ENCODE assay signal across 8 mouse cellular contexts in genomic region chr2:83759216-83759648, GRCm38 (mm10). TPM values are rescaled to one million over a fixed set of nuclear protein-coding genes. Genes with fewer than 3 reads are reported as not detected.
DNase-seq lines count a peak whose midpoint lies in the region; ATAC-seq and TF ChIP-seq lines count a peak whose summit lies in the region.
"Had no signal": no experiment of that assay in that cellular context is flagged by ENCODE, and none has a peak within 500 bp of the region (broad histone marks: within the 10 kb centered on the region; RNA-seq: fewer than 3 reads in every experiment).

No protein-coding gene starts in this region.

- H3K36me3 ChIP-seq in kidney, adult 2 months (ENCODE audit: control insufficient read depth, insufficient read depth, low read length), result peaks cover 2% of the 10 kb centered on the region; the same call in 1 of the 2 replicates
- no peaks in the 10 kb centered on the region for H3K36me3 ChIP-seq in neural tube, embryonic 13.5 days

- H3K4me2 ChIP-seq in neural tube, embryonic 13.5 days, result peak overlapping the region; percentile 47
- H3K4me2 ChIP-seq: liver, embryonic 13.5 days had no signal

- WGBS in kidney, adult 2 months, result 21% methylated on average over 11 of the region's 11 CpGs
- WGBS in neural tube, embryonic 13.5 days, result 9% methylated on average over 11 of the region's 11 CpGs

- H3K27me3 ChIP-seq in kidney, adult 2 months (replicated peaks; ENCODE audit: control insufficient read depth, insufficient read depth, low read length), result no peaks in the 10 kb centered on the region
- H3K27me3 ChIP-seq in neural tube, embryonic 13.5 days, result no peaks in the 10 kb centered on the region
- H3K27me3 ChIP-seq: liver, embryonic 13.5 days had no signal

- peaks cover 13% of the 10 kb centered on the region for H3K4me1 ChIP-seq in embryonic fibroblast, embryonic 13.5 days (ENCODE audit: control insufficient read depth, insufficient read depth, low read length)
- H3K4me1 ChIP-seq in kidney, adult 2 months (ENCODE audit: control insufficient read depth, insufficient read depth, low read length), result peaks cover 13% of the 10 kb centered on the region; the same call in 1 of the 2 replicates
- peaks cover 15% of the 10 kb centered on the region for H3K4me1 ChIP-seq in neural tube, embryonic 13.5 days (replicated peaks)
- H3K4me1 ChIP-seq: liver, embryonic 13.5 days had no signal

- no peak overlapping the region for H3K4me3 ChIP-seq in embryonic fibroblast, embryonic 13.5 days (ENCODE audit: insufficient read depth, low read length)
- no peak overlapping the region for H3K4me3 ChIP-seq in kidney, adult 2 months (ENCODE audit: insufficient read depth, low read depth, low read length)
- H3K4me3 ChIP-seq in neural tube, embryonic 13.5 days, result peak overlapping the region; percentile 21
- H3K4me3 ChIP-seq: liver, embryonic 13.5 days had no signal

- H3K9ac ChIP-seq in neural tube, embryonic 13.5 days, result peak overlapping the region; percentile 41; the same call in 1 of the 2 replicates
- H3K9ac ChIP-seq: liver, embryonic 13.5 days had no signal

- no peak for TF ChIP-seq POLR2A in embryonic fibroblast, embryonic 13.5 days (IDR thresholded peaks at IDR 0.05; ENCODE audit: low read depth, low read length)
- TF ChIP-seq POLR2A in kidney, adult 2 months (IDR thresholded peaks at IDR 0.05; ENCODE audit: low read depth, low read length), result no peak

- DNase-seq in cerebellum, adult 8-10 months, result peak; percentile 36
- peak; percentile 91 for DNase-seq in kidney, adult 2 months
- DNase-seq in gastrocnemius, postnatal 4 days (ENCODE audit: low spot score in 2 of 2), result no peak
- DNase-seq in liver, result no peak
- no peak for DNase-seq in urinary bladder, adult 2 months (ENCODE audit: low spot score)
- DNase-seq: liver, embryonic 13.5 days had no signal

- TF ChIP-seq CTCF in embryonic fibroblast, embryonic 13.5 days (IDR thresholded peaks at IDR 0.05; ENCODE audit: borderline replicate concordance, insufficient read depth, low read length), result no peak
- no peak for TF ChIP-seq CTCF in kidney, adult 2 months (conservative IDR thresholded peaks at IDR 0.05; ENCODE audit: insufficient read depth, insufficient read length, low read depth, low read length)

- peak overlapping the region; percentile 89 for H3K27ac ChIP-seq in embryonic fibroblast, embryonic 13.5 days (ENCODE audit: insufficient read depth, low read length)
- H3K27ac ChIP-seq in kidney, adult 2 months (ENCODE audit: insufficient read depth, low read depth, low read length), result peak overlapping the region; percentile 91
- H3K27ac ChIP-seq in neural tube, embryonic 13.5 days (replicated peaks), result peak overlapping the region; percentile 74
- H3K27ac ChIP-seq: liver, embryonic 13.5 days had no signal

- ATAC-seq in neural tube, embryonic 13.5 days (ENCODE audit: low read depth), result peak; percentile 88

- H3K9me3 ChIP-seq in neural tube, embryonic 13.5 days, result no peaks in the 10 kb centered on the region
- H3K9me3 ChIP-seq: liver, embryonic 13.5 days had no signal

RNA-seq across cellular contexts. Expression of gene Itgav, which starts 35.0 kb away (rescaled TPM):
- polyA plus RNA-seq in embryonic fibroblast, embryonic 13.5 days (2011; ENCODE audit: insufficient read length, low read depth, missing spikeins), result 219 and 315 TPM in 2 replicates
- polyA plus RNA-seq in kidney, adult 2 months (2012; rRNA removed), result 75.4 and 75.9 TPM in 2 replicates
- 32.7 and 36.2 TPM in 2 replicates for polyA plus RNA-seq in neural tube, embryonic 13.5 days (2015; fragmentation: Nextera tagmentation; extraction: Ambion mirVana)
- 10 to 100 TPM; 69.8 to 73.2 TPM for total RNA-seq in gastrocnemius, postnatal 4 days (2021)
- 62.6 and 68.4 TPM in 2 replicates for polyA plus RNA-seq in urinary bladder, adult 2 months (2012; rRNA removed)

RNA-seq across cellular contexts. Expression of gene Fam171b, which starts 53.2 kb away (rescaled TPM):
- polyA plus RNA-seq in embryonic fibroblast, embryonic 13.5 days (2011; ENCODE audit: insufficient read length, low read depth, missing spikeins), result 13.5 and 16.6 TPM in 2 replicates
- polyA plus RNA-seq in kidney, adult 2 months (2012; rRNA removed), result 0.11 and 0.17 TPM in 2 replicates
- polyA plus RNA-seq in neural tube, embryonic 13.5 days (2015; fragmentation: Nextera tagmentation; extraction: Ambion mirVana), result 79.8 and 86.9 TPM in 2 replicates
- 1 to 10 TPM; 7.3 to 9.3 TPM for total RNA-seq in gastrocnemius, postnatal 4 days (2021)
- 4.0 and 4.6 TPM in 2 replicates for polyA plus RNA-seq in urinary bladder, adult 2 months (2012; rRNA removed)

Comparison
In these comparisons a context has a peak if more than half of its experiments do, and no peak if none do; other contexts are left out.
1. DNase-seq: peak in cerebellum, adult 8-10 months (single experiment) and kidney, adult 2 months (single experiment); none in gastrocnemius, postnatal 4 days (0 of 2), liver (single experiment) and urinary bladder, adult 2 months (single experiment).
2. Peak in every context shown above with its lines, with median percentiles within 50 percentile points of each other: H3K27ac ChIP-seq.